Mouse (Mus musculus) CD4-positive, CD25-positive, alpha-beta regulatory T cell, adult 4 months (primary cell): ENCODE measurements around the gene Mrto4. TPM values are rescaled to one million over a fixed set of nuclear protein-coding genes. Genes with fewer than 3 reads are reported as not detected.
A peak's percentile ranks its signal among the peaks of the same experiment; 100 is the strongest.

ENCODE experiments used
- ATAC-seq: one replicate; pipeline ENCODE4 v1.8.0; 2017
- polyA plus RNA-seq, 2 experiments: library from polyadenylated mRNA; unstranded; fragments of 100-300 nt; shearing (Covaris generic); gene quantifications; one replicate each; pipeline ENCODE4 v1.2.1; 2017

Mrto4 gene
- polyA plus RNA-seq, 2 experiments from 2014 or later = 49.4 to 61.5 TPM

DNA sequence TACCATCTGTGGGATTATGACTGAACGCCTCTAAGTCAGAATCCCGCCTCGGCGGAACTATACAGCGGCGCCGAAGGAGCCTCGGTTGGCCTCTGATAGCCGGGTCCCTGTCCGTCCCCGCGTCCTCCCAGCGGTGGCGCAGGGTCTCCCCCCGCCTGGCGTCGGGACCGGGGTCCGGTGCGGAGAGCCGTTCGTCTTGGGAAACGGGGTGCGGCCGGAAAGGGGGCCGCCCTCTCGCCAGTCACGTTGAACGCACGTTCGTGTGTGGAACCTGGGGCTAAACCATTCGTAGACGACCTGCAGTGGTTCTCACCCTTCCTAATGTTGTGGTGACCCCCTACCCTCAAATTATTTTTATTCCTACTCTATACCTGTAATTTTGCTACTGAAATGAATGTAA lies 14.2 kb downstream of the Mrto4 start:
- no peak for ATAC-seq

DNA sequence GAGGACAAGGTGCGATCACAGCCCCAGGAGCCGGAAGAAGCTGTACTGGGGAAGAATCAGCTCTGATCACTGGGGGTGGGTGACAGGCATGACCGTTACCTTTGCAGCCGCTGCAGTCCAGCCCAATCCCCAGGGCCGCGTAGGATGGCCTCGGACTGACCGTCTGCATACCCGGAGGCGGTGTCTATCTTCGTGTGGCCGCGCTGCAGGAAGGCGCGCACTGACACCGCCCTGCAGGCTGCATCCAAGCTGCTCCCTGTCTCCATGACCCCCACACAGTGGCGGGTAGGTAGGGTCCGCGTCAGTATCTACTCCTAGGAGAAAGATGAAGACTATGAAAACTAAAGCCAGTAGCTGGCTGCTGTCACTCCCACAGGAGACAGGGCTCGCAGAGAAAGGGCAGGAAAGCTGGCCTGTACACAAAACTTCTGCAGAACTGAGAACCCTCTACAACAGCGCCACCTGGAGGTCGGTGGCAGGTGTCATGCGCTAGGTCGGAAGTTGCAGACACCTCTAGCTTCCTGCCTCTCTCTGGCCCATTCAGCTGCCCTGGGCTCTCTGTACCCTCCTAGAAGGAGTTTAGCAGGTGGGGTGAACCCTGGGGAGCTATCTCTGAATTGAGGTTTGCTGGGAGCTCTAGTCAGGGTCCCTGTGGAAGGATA lies 15.4 kb downstream of the Mrto4 start:
- peak; percentile 99 for ATAC-seq

DNA sequence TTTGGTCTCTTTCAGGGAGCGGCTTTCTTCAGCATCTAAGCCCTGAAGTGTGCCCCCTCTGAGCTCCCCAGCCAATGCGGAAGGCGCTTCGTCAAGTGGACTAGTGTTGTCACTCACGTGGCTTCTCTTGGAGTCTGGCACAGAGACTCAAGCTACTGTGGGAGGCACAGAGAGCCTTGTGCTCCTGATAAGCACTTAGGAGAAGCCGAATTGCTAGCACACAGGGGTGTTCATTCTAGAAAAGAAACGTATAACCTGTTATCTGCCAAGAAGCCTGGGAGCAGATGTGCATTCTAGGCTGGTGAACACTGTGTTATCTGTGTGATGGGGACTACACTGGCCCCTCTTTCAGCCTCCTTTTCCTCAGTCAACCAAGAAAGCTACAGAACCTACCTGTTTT lies 16.9 kb downstream of the Mrto4 start:
- no peak for ATAC-seq

DNA sequence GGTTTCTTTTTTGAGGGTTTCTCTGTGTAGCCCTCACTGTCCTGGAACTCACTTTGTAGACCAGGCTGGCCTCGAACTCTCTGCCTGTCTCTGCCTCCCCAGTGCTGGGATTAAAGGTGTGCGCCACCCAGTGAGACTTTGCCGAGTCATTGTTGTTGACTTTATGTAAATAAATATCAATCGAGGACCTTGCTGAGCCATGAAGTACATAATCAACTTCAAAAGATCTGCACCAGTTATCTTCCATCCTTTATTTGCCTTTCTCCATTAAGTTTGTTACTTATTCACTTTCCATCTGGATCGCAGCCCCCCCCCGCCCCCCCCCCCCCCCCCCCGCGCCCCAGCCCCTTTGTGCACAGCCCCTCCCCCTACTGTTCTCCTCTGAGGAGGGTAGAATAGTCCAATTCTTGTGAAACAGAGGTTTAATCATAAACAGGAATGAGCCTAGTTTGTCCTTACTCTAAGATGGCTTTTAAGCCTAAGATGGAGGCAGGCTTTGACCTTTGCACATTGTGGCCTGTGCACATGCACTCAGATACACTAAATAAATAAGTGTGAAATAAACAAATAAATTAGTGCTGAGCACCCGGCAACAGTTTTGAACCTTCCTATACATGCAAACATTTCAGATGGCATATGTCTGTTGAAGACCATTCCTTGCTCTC lies 17.6 kb downstream of the Mrto4 start:
- no peak for ATAC-seq

DNA sequence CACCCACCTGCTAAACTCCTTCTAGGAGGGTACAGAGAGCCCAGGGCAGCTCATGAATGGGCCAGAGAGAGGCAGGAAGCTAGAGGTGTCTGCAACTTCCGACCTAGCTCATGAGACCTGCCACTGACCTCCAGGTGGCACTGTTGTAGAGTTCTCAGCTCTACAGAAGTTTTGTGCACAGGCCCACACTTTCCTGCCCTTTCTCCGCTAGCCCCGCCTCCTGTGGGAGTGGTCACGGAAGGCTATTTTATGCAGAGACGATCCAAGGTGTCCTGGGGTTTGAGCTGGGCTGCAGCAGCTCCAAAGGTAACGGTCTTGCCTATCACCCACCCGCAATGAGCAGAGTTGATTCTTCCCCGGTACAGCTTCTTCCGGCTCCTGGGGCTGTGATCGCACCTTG lies 21.8 kb downstream of the Mrto4 start:
- ATAC-seq = peak; percentile 99

DNA sequence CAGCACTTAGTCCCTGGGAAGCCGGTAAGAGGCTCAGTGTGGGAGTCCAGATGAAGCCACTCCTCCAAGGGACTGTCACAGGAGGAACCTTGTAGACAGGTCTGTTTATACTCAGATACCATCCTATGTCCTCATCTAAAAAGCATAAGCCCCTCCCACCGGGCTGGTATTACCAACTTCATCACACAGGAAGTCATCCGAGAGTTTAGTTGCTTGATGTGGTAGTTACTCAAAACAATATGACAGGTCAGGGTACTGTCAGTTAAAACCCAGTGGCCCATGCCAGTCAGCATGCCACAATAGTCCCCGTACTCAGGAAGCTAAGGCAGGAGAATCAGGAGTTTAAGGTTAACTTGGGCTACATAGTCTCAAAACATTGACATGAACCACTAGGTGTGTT lies 32.6 kb downstream of the Mrto4 start:
- peak; percentile 53 for ATAC-seq

DNA sequence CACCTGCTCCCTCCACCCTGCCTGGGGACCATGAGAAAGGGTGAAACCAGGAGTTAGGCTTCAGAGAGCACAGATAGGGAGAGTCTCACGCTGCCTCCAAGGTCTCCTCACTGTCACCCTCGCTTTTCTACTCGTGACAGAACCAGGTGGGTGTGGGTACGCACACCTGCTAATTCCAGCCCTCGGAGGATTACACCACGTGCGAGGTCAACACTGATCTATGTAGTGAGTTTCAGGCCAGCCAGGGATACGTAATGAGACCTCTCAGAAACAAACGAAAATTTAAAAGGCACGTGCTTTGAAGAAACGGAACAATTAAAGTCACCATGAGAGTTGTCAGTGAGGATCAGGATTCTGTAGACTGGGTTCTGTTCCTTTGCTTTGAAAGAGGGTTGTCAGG lies 33.9 kb downstream of the Mrto4 start:
- no peak for ATAC-seq

DNA sequence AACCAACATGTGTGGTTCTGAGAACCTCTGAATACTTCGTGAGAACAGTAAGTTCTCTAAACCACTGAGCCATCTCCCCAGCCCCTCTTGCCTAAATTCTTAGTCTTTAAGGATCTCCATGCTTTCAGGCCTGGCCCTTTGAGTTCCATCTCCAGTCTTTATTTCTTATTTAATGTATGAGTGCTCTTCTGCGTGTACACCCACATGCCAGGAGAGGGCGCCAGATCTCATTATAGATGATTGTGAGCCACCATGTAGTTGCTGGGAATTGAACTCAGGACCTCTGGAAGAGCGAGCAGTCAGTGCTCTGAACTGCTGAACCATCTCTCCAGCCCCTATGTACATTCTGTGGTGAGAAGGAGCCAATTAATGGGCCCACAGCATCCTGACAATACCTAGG lies 39.7 kb downstream of the Mrto4 start:
- peak; percentile 42 for ATAC-seq

DNA sequence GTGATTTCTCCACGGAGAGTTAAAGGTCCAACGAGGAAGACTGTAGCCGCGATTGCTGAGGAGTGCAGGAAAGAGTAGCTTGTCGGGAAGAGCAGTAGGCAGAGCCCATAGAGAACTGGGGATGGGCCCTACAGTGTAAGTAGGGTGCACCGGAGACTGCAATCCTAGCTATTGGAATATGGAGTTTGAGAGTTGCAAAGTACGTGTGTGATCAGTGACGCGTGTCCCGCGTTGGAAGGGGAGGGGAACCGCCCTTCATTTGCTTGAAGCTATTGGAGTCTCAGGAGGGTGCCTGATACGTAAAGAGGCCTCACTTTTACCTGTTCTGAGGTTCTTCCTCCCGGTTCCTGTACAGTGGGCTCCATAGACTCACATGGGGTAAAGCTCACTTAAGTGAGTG lies 40.7 kb downstream of the Mrto4 start:
- ATAC-seq = no peak

DNA sequence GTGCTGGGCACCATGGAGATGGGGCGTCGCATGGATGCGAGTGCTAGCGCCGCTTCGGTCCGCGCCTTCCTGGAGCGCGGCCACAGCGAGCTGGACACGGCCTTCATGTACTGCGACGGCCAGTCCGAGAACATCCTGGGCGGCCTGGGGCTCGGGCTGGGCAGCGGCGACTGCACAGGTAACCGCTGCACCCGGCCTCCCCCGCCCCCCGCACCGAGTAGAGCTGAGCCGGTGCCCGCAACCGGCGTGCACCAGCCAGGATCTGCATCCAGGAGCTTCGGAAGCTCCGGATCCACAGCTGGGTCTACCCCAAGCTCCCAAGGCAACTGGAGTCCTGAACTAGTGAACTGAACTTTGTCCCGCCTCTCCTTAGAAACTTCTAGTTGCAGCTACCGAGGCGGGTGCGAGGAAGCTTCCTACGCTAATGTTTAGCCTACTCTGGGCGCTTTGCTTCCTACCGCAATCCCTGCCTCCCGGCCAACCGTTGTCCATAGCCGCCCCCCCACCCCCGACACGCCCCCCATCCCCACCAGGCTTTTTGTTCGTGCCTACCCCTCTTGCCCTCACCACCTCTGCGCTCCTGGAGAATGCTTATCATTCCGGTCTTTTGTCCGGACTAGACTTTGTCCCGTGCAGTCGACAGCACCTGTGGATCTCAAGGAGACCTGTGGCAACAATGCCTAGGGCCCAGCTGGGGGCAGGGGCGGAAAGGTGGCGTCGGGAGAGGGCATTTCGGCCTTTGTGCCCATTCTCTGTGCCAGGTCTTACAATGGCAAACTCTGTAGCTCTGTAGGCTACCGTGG lies 41.3 kb downstream of the Mrto4 start:
- ATAC-seq = peak; percentile 44

DNA sequence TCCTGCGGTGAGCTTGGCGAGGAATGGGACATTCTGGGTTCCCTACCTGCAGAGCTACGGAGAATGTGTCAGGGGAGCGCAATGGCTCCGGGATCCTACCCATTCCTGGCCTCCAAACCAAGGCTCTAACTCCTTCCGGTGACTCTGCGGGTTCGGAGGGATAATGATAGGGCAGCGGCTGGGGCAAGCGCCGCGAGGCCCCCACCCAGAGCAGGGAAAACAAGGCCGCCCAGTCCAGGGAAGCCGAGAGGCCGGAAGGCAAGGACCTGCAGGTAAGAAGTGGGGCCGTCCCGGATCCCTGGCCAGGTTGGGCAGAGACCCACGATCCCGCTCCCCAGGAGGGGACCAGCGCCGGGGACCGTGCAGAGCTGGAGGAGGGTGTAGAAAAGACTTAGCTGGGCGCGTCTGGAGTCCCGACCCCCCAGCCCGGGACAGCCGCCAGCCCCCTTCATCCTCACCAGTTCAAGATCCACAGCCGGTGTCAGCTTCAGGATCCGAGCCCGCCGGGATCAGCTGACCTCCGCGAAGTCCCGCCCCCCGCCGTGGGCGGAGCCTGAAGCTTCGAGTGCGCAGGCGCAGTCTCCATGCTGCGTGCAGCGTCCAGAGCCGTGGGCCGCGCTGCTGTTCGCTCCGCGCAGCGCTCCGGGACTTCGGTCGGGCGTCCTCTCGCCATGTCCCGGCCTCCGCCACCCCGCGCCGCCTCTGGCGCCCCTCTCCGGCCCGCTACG lies 42.0 kb downstream of the Mrto4 start, which contains the start of the genes Pqlc2 and Akr7a5:
TSS of gene Pqlc2 (minus strand) at position 538 of the 728 bp plus-strand sequence.
TSS of gene Akr7a5 (plus strand) at position 574 of the 728 bp plus-strand sequence.
- peak; percentile 79 for ATAC-seq

DNA sequence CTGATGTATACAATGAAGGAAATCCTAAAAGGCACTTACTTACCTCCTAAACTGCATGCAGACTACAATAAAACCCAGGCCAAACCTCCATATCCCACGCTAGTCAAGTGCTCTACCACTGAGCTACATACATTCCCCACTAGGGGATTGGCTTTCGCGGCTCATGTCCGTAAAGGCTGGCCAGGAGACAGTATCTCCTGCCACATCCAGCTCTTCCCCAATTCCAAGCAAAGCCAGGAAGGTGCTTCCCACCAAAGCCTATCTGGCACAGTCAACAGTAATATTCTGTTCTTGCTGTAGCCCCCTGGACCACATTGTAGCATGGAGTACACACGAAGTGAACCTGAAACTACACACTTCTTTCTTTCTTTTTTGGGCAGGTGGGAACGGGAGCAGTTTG lies 42.7 kb downstream of the Mrto4 start:
- no peak for ATAC-seq

DNA sequence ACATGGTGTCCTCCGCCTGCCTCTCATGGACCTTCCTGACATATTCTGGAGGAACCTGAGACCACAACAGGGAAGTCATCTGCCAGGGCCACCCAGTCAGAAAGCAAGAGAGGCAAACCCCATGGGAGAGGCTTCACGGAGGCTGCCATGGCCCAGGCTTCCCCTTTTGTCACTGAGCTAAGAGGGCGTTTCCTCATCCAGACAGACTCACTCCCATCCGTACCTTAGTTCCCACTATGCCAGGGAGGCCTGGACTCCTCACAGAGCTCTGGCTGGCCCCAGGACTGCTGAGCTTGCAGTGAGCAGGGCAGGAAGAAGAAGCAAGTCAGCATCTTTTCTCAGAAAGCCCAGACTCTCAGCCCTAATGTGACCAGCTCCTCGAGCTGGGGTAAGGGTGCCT lies 44.5 kb downstream of the Mrto4 start:
- no peak for ATAC-seq

DNA sequence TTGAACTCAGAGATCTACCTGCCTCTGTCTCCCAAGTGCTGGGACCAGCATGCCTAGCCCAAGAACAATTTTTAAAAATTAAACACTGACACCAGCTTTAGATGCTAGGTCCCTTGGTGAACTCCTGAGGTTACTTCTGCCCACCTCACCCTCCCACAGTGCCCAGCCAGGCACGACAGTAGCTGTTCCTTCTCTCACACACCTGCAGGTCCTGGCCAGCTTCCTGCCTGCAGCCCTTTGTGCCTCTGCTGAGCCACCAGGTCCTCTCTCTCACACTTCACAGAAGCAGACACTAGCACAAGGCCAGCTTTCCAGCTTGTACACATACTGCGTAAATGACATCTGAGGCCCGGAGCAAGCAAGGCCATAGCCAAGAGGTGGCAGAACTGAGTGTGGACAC lies 46.9 kb downstream of the Mrto4 start:
- no peak for ATAC-seq

DNA sequence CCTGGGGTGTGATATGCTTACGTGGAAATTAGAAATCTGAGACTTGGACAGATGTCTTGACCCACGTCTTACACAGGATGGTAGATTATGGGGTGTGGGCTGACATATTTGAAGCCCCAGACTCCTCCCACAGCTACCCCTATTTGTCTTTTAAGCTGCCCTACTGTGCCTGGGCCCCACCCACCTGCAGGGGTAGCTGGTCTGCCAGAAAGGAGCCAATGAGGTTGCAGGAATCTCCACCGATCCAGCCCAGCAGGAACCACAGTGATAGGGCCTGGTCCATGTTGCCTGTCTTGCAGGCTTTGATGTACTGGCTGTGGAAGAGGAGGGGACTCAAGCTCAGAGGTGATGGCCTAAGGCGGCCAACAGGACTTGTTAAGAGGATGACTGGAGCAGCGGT lies 50.1 kb downstream of the Mrto4 start:
- ATAC-seq = no peak

DNA sequence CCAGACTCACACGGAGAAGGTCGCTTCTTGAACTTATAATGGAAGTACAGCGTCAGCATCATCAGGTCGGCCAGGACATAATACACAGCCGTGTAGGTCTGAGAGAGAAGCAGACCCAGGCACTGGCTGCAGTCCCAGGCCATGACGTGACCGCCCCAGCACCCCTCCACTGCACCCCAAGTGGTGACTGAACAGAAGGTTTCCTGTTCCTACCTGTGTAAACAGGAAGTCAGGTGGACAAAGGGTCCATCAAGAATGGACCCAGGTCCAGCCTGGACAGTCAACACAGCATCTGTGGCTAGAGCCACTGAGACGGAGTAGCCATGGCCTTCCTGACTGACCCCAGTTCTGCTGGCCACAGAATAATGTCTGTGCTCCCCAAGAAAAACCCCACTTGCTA lies 50.6 kb downstream of the Mrto4 start:
- no peak for ATAC-seq

DNA sequence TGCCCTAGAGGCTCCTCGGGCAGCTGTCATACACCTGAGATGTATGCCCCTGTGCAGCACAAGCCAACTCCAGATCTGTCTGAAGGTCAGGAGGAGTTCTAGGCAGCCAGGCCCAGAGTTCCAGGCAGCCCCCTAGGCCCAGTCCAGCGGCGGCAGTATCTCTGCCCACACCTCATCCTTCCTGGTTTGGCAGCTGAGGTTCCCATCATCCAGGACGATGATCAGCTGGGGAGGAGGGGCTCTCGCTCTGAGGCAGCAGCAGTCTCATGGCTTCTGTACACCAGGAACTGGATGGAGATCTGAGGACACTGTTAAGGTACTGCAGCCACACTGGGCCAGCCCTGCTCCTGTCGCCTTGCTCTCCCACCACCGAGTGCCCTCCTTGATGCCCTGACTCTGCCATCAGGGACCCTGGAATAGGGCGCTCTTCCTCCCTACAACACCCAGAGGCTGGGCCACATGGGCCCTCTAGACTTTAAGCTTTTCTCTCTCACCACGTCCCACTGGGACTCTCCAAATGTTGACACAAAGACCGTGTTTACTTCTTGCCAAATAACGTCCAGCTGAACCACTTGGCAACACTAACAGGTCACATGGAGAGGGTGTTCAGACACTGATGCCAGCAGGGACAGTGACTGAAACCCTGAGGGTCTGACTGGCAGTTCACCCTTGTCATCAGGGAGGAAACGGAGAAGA lies 53.6 kb downstream of the Mrto4 start:
- no peak for ATAC-seq

DNA sequence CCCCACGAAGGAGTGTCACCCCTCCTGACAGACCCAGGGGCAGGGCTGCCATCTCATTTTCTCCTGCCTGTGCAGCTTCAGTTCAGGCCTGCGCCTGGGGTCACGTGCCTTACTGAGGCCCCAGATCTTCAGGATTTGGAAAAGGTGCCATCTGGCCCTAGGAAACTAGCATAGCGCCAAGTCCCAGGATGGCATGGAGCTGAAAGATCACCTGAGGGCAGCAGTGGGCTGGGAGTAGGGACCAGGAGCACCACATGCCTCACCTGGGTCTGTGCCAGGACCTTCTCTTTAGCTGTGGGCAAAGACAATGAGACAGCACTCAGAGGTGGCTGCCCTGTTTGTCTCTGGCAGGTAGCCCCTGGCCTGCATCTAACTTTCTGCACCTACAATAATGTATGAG lies 54.8 kb downstream of the Mrto4 start:
- ATAC-seq = no peak
